Mouse (Mus musculus) liver, embryonic 13.5 days (tissue): ENCODE data around the gene Lpar3. TPM values are rescaled to one million over a fixed set of nuclear protein-coding genes. Genes with fewer than 3 reads are reported as not detected.

Experiments
- ATAC-seq: fragments of 200-750 bp; cut with Nextera tagmentation; 2 replicates; pipeline ENCODE4 v1.8.0; 2017; ENCODE audit warnings: low read depth, mild to moderate bottlenecking, moderate number of reproducible peaks, moderate library complexity
- DNase-seq: peaks from one replicate; pipeline ENCODE4 v3.0.0; 2022
- H3K27ac ChIP-seq: fragments of 300-500 bp; sonication (generic); 2 replicates; pipeline ENCODE4 v1.5.1; 2015; ENCODE audit warnings: moderate library complexity, mild to moderate bottlenecking, inconsistent platforms
- H3K27me3 ChIP-seq: fragments of 300-500 bp; sonication (generic); 2 replicates; pipeline ENCODE4 v1.6.1; 2015; ENCODE audit warnings: mild to moderate bottlenecking, inconsistent platforms
- H3K36me3 ChIP-seq: fragments of 300-500 bp; sonication (generic); 2 replicates; pipeline ENCODE4 v1.6.1; 2015; ENCODE audit warnings: mild to moderate bottlenecking, inconsistent platforms
- H3K4me1 ChIP-seq: fragments of 300-500 bp; sonication (generic); replicated peaks from 2 replicates; pipeline ENCODE4 v1.6.1; 2015; ENCODE audit warnings: inconsistent platforms
- H3K4me2 ChIP-seq: fragments of 300-500 bp; sonication (generic); 2 replicates; pipeline ENCODE4 v1.6.1; 2015; ENCODE audit warnings: inconsistent platforms, mild to moderate bottlenecking, moderate library complexity
- H3K4me3 ChIP-seq: fragments of 300-500 bp; sonication (generic); replicated peaks from 2 replicates; pipeline ENCODE4 v1.5.1; 2015; ENCODE audit warnings: mild to moderate bottlenecking, inconsistent platforms
- H3K9ac ChIP-seq: fragments of 300-500 bp; sonication (generic); 2 replicates; pipeline ENCODE4 v1.6.1; 2015; ENCODE audit warnings: mild to moderate bottlenecking, inconsistent platforms
- H3K9me3 ChIP-seq: fragments of 300-500 bp; sonication (generic); replicated peaks from 2 replicates; pipeline ENCODE4 v1.6.1; 2016; ENCODE audit warnings: inconsistent platforms
- WGBS: fragments of 180-500 bp; shearing (Covaris S2); methylation state at CpG from one replicate; pipeline ENCODE4 v1.1.7; 2015; ENCODE audit not compliant: insufficient replicate concordance; 5-methylcytosine and 5-hydroxymethylcytosine counted together
- polyA plus RNA-seq: library from polyadenylated mRNA; unstranded; fragments of >200 nt; fragmentation: Nextera tagmentation; extraction: Ambion mirVana; gene quantifications from 2 replicates; pipeline ENCODE4 v1.2.1, GENCODE M21; 2015

Gene Lpar3
- polyA plus RNA-seq, 1 experiment from 2014 or later, result 0.06 TPM

GRCm38 (mm10) chr3:146286118-146286517, 65.4 kb downstream of the Lpar3 start:
- no peaks in the 10 kb centered on the region for H3K27me3 ChIP-seq
- H3K4me3 ChIP-seq, result no peak overlapping the region
- WGBS, result 68% methylated on average over 4 of the region's 4 CpGs
- no peak overlapping the region for H3K4me2 ChIP-seq
- no peak overlapping the region for H3K9ac ChIP-seq
- H3K4me1 ChIP-seq, result no peaks in the 10 kb centered on the region
- no peak for DNase-seq
- no peaks in the 10 kb centered on the region for H3K9me3 ChIP-seq
- ATAC-seq, result no peak
- H3K27ac ChIP-seq, result no peak overlapping the region
- no peaks in the 10 kb centered on the region for H3K36me3 ChIP-seq

GRCm38 (mm10) chr3:146291928-146292327, 71.2 kb downstream of the Lpar3 start:
- ATAC-seq (no peak), DNase-seq (no peak)
- Histone ChIP-seq H3K9me3 (no peaks in the 10 kb centered on the region), H3K27ac (no peak overlapping the region), H3K4me2 (no peak overlapping the region), H3K4me1 (no peaks in the 10 kb centered on the region), H3K27me3 (no peaks in the 10 kb centered on the region), H3K4me3 (no peak overlapping the region), H3K9ac (no peak overlapping the region), H3K36me3 (no peaks in the 10 kb centered on the region)
- WGBS, result 55% methylated on average over 3 of the region's 3 CpGs

GRCm38 (mm10) chr3:146292515-146292914, 71.8 kb downstream of the Lpar3 start:
- H3K4me3 ChIP-seq, result no peak overlapping the region
- no peaks in the 10 kb centered on the region for H3K9me3 ChIP-seq
- H3K36me3 ChIP-seq, result no peaks in the 10 kb centered on the region
- H3K9ac ChIP-seq, result no peak overlapping the region
- no peak overlapping the region for H3K4me2 ChIP-seq
- no peaks in the 10 kb centered on the region for H3K27me3 ChIP-seq
- H3K27ac ChIP-seq, result no peak overlapping the region
- H3K4me1 ChIP-seq, result no peaks in the 10 kb centered on the region
- ATAC-seq, result no peak
- 59% methylated on average over 5 of the region's 5 CpGs for WGBS
- DNase-seq, result no peak

- Histone ChIP-seq H3K4me3 (no peak overlapping the region), H3K27ac (no peak overlapping the region), H3K4me1 (no peaks in the 10 kb centered on the region), H3K4me2 (no peak overlapping the region), H3K9me3 (no peaks in the 10 kb centered on the region), H3K36me3 (no peaks in the 10 kb centered on the region), H3K9ac (no peak overlapping the region), H3K27me3 (no peaks in the 10 kb centered on the region)
- 49% methylated on average over 3 of the region's 3 CpGs for WGBS
- no peak for ATAC-seq
- no peak for DNase-seq
These were observed 81.7 kb downstream of the Lpar3 start for GRCm38 (mm10) chr3:146302451-146302850.

- H3K4me2 ChIP-seq, result no peak overlapping the region
- H3K4me3 ChIP-seq, result no peak overlapping the region
- H3K36me3 ChIP-seq, result no peaks in the 10 kb centered on the region
- H3K27me3 ChIP-seq, result no peaks in the 10 kb centered on the region
- H3K4me1 ChIP-seq, result no peaks in the 10 kb centered on the region
- no peak for ATAC-seq
- no peak overlapping the region for H3K9ac ChIP-seq
- H3K27ac ChIP-seq, result no peak overlapping the region
- no peak for DNase-seq
- WGBS, result 43% methylated on average over 5 of the region's 5 CpGs
- no peaks in the 10 kb centered on the region for H3K9me3 ChIP-seq
These were observed 82.4 kb downstream of the Lpar3 start for GRCm38 (mm10) chr3:146303194-146303593.

- 69% methylated on average over 21 of the region's 21 CpGs for WGBS
- Histone ChIP-seq H3K27ac (no peak overlapping the region), H3K4me2 (no peak overlapping the region), H3K9ac (no peak overlapping the region), H3K9me3 (no peaks in the 10 kb centered on the region), H3K36me3 (no peaks in the 10 kb centered on the region), H3K27me3 (no peaks in the 10 kb centered on the region), H3K4me3 (no peak overlapping the region), H3K4me1 (no peaks in the 10 kb centered on the region)
- no peak for DNase-seq
- no peak for ATAC-seq
These were observed 84.0 kb downstream of the Lpar3 start for GRCm38 (mm10) chr3:146304556-146305405.

- Histone ChIP-seq H3K9ac (no peak overlapping the region), H3K27me3 (no peaks in the 10 kb centered on the region), H3K27ac (no peak overlapping the region), H3K4me1 (no peaks in the 10 kb centered on the region), H3K4me2 (no peak overlapping the region), H3K9me3 (no peaks in the 10 kb centered on the region), H3K4me3 (no peak overlapping the region), H3K36me3 (no peaks in the 10 kb centered on the region)
- whole genome bisulfite sequencing, result 64% methylated on average over 3 of the region's 3 CpGs
- no peak for DNase-seq
- no peak for ATAC-seq
These were observed 86.6 kb downstream of the Lpar3 start for GRCm38 (mm10) chr3:146307341-146307740.

GRCm38 (mm10) chr3:146307886-146308285, 87.1 kb downstream of the Lpar3 start:
- DNase-seq (no peak), ATAC-seq (no peak)
- H3K4me3 ChIP-seq, result no peak overlapping the region
- 43% methylated on average over 2 of the region's 2 CpGs for WGBS
- H3K27me3 ChIP-seq, result no peaks in the 10 kb centered on the region
- no peak overlapping the region for H3K9ac ChIP-seq
- no peaks in the 10 kb centered on the region for H3K36me3 ChIP-seq
- H3K27ac ChIP-seq, result no peak overlapping the region
- no peaks in the 10 kb centered on the region for H3K9me3 ChIP-seq
- no peaks in the 10 kb centered on the region for H3K4me1 ChIP-seq
- no peak overlapping the region for H3K4me2 ChIP-seq

- Histone ChIP-seq H3K4me1 (no peaks in the 10 kb centered on the region), H3K4me2 (no peak overlapping the region), H3K27ac (no peak overlapping the region), H3K9ac (no peak overlapping the region), H3K36me3 (no peaks in the 10 kb centered on the region), H3K27me3 (no peaks in the 10 kb centered on the region), H3K4me3 (no peak overlapping the region), H3K9me3 (no peaks in the 10 kb centered on the region)
- ATAC-seq (no peak), DNase-seq (no peak)
- WGBS, result 69% methylated on average over 8 of the region's 8 CpGs
These were observed 88.8 kb downstream of the Lpar3 start for GRCm38 (mm10) chr3:146309586-146309985.

GRCm38 (mm10) chr3:146311121-146311538, 90.4 kb downstream of the Lpar3 start:
- DNase-seq (no peak), ATAC-seq (no peak)
- Histone ChIP-seq H3K4me2 (no peak overlapping the region), H3K4me3 (no peak overlapping the region), H3K27me3 (no peaks in the 10 kb centered on the region), H3K9me3 (no peaks in the 10 kb centered on the region), H3K4me1 (no peaks in the 10 kb centered on the region), H3K27ac (no peak overlapping the region), H3K36me3 (no peaks in the 10 kb centered on the region), H3K9ac (no peak overlapping the region)
- 35% methylated on average over 9 of the region's 9 CpGs for WGBS

- H3K4me3 ChIP-seq, result no peak overlapping the region
- ATAC-seq (no peak), DNase-seq (no peak)
- H3K9ac ChIP-seq, result no peak overlapping the region
- no peak overlapping the region for H3K27ac ChIP-seq
- H3K36me3 ChIP-seq, result no peaks in the 10 kb centered on the region
- H3K9me3 ChIP-seq, result no peaks in the 10 kb centered on the region
- H3K4me1 ChIP-seq, result no peaks in the 10 kb centered on the region
- no peak overlapping the region for H3K4me2 ChIP-seq
- WGBS, result 76% methylated on average over 8 of the region's 8 CpGs
- H3K27me3 ChIP-seq, result no peaks in the 10 kb centered on the region
These were observed 94.7 kb downstream of the Lpar3 start for GRCm38 (mm10) chr3:146315414-146315813.

GRCm38 (mm10) chr3:146316293-146316692, 95.5 kb downstream of the Lpar3 start:
- Histone ChIP-seq H3K27ac (no peak overlapping the region), H3K27me3 (0 out of 2 replicates have a peak, but pooled peaks cover 3% of the 10 kb centered on the region), H3K4me2 (no peak overlapping the region), H3K9ac (no peak overlapping the region), H3K4me1 (no peaks in the 10 kb centered on the region), H3K4me3 (no peak overlapping the region), H3K9me3 (no peaks in the 10 kb centered on the region), H3K36me3 (no peaks in the 10 kb centered on the region)
- no peak for DNase-seq
- 67% methylated on average over 8 of the region's 8 CpGs for WGBS
- no peak for ATAC-seq
